Mouse (Mus musculus) cerebellum, adult 2 months (tissue): ENCODE results near the gene Pex11a.

Source experiments
- CTCF ChIP-seq: fragments of 200-500 bp; IDR thresholded peaks from 2 replicates; pipeline ENCODE4 v1.5.1; 2011; ENCODE audit warnings: low read depth, mild to moderate bottlenecking, control low read depth, low read length, moderate library complexity, borderline replicate concordance; ENCODE audit not compliant: insufficient read depth
- POLR2A ChIP-seq: fragments of 200-500 bp; IDR thresholded peaks from 2 replicates; pipeline ENCODE4 v1.6.1; 2011; ENCODE audit warnings: low read length, control low read depth, borderline replicate concordance; ENCODE audit not compliant: insufficient read depth

- TF ChIP-seq POLR2A (no peak), CTCF (no peak)
Measured at GRCm38 (mm10) chr7:79756334-79756733, 13.4 kb upstream of the Pex11a start.
